Mouse (Mus musculus): ENCODE results near the gene Nme9.

DNA sequence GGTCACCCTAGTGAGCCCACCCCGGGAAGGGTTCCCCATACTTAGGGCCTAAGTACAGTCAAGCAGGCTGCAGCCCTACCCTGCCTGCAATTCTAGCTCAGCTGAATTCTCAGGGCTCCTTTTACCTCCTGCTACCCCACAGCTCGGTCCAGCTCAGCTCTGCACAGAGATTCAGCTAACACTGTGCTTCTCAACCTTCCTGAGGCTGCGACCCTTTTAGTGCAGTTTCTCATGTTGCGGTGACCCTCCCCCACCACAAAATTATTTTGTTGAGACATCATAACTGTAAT lies 26.8 kb upstream of the Nme9 start:
- TF ChIP-seq CTCF (IDR thresholded peaks at IDR 0.05; ENCODE audit: extremely low read depth, insufficient read depth, low read length) (no peak), POLR2A (IDR thresholded peaks at IDR 0.05; ENCODE audit: extremely low read depth, insufficient read depth, low read length) (no peak)
